Mouse (Mus musculus) CH12.LX (cell line): ENCODE data around the gene Aatf. TPM values are rescaled to one million over a fixed set of nuclear protein-coding genes. Genes with fewer than 3 reads are reported as not detected.

Experiments
- DNase-seq: peaks from one replicate; pipeline ENCODE4 v3.0.0-alpha.2; 2013; ENCODE audit errors: extremely low read depth
- H3K27ac ChIP-seq: 2 replicates; pipeline ENCODE4 v1.5.1; 2012; ENCODE audit warnings: low read depth, mild to moderate bottlenecking, control low read depth, moderate library complexity; ENCODE audit not compliant: insufficient read depth
- H3K27me3 ChIP-seq: replicated peaks from 2 replicates; pipeline ENCODE3; 2012; ENCODE audit warnings: inconsistent platforms
- H3K36me3 ChIP-seq, 2 experiments: replicated peaks in 1 of 2; 2 replicates each; pipeline versions ENCODE3 to v1.6.1; 2012; ENCODE audit warnings: inconsistent platforms in 1 of 2, low read length in 1 of 2, mild to moderate bottlenecking in 1 of 2, mixed read lengths in 1 of 2, moderate library complexity in 1 of 2; ENCODE audit not compliant: control insufficient read depth in 1 of 2, insufficient read depth in 1 of 2
- H3K4me1 ChIP-seq, 2 experiments: 2 replicates each; pipeline ENCODE4 v1.6.1; 2012; ENCODE audit warnings: inconsistent platforms in 1 of 2, moderate library complexity in 1 of 2; ENCODE audit not compliant: insufficient read depth in 2 of 2, control insufficient read depth in 1 of 2
- H3K4me2 ChIP-seq: 2 replicates; pipeline ENCODE4 v1.6.1; 2012; ENCODE audit warnings: low read depth, mild to moderate bottlenecking, control low read depth; ENCODE audit not compliant: poor library complexity, insufficient read depth, severe bottlenecking
- H3K4me3 ChIP-seq, 3 experiments: fragments of 150-350 bp in 1 of 3; sonication (generic) in 1 of 3; replicated peaks in 1 of 3; 2 replicates each; pipeline versions ENCODE3 to v1.5.1; 2011 to 2012; ENCODE audit warnings: low read depth in 2 of 3, low read length in 2 of 3, mild to moderate bottlenecking in 2 of 3, moderate library complexity in 2 of 3, control low read depth in 1 of 3, improper control_type of control experiment in 1 of 3, inconsistent platforms in 1 of 3, mixed read lengths in 1 of 3; ENCODE audit not compliant: poor library complexity in 1 of 3
- H3K79me2 ChIP-seq: replicated peaks from 2 replicates; pipeline ENCODE4 v1.6.1; 2012; ENCODE audit warnings: mild to moderate bottlenecking, moderate library complexity; ENCODE audit not compliant: control insufficient read depth, poor library complexity, insufficient read depth, severe bottlenecking; ENCODE audit errors: extremely low read depth
- H3K9ac ChIP-seq: 2 replicates; pipeline ENCODE4 v1.6.1; 2012; ENCODE audit warnings: low read depth, mild to moderate bottlenecking, control low read depth, moderate library complexity; ENCODE audit not compliant: insufficient read depth
- H3K9me3 ChIP-seq: replicated peaks from 2 replicates; pipeline ENCODE3; 2012; ENCODE audit warnings: low read length, inconsistent platforms, mixed read lengths
- BHLHE40 ChIP-seq: IDR thresholded peaks from 2 replicates; pipeline ENCODE4 v1.6.1; 2011; ENCODE audit warnings: mild to moderate bottlenecking, low read depth, low read length, improper control_type of control experiment
- CHD1 ChIP-seq: IDR thresholded peaks from 2 replicates; pipeline ENCODE4 v1.6.1; 2012; ENCODE audit warnings: low read depth, low read length, improper control_type of control experiment, inconsistent platforms
- CHD2 ChIP-seq: IDR thresholded peaks from 2 replicates; pipeline ENCODE4 v1.6.1; 2011; ENCODE audit warnings: low read length, improper control_type of control experiment
- ELF1 ChIP-seq: IDR thresholded peaks from 2 replicates; pipeline ENCODE4 v1.6.1; 2014; ENCODE audit warnings: low read depth, mild to moderate bottlenecking, inconsistent platforms, low read length, improper control_type of control experiment
- EP300 ChIP-seq: IDR thresholded peaks from 2 replicates; pipeline ENCODE4 v1.6.1; 2011; ENCODE audit warnings: low read length, improper control_type of control experiment
- GABPA ChIP-seq: IDR thresholded peaks from 2 replicates; pipeline ENCODE4 v1.6.1; 2012; ENCODE audit warnings: low read depth, low read length, improper control_type of control experiment, inconsistent platforms; ENCODE audit not compliant: insufficient replicate concordance
- HCFC1 ChIP-seq: IDR thresholded peaks from 2 replicates; pipeline ENCODE4 v1.6.1; 2012; ENCODE audit warnings: low read depth, mild to moderate bottlenecking, inconsistent platforms, low read length, improper control_type of control experiment
- IRF4 ChIP-seq: IDR thresholded peaks from 2 replicates; pipeline ENCODE4 v1.6.1; 2014; ENCODE audit warnings: low read depth, mild to moderate bottlenecking, inconsistent platforms, low read length, improper control_type of control experiment
- MAFK ChIP-seq: IDR thresholded peaks from 2 replicates; pipeline ENCODE4 v1.6.1; 2011; ENCODE audit warnings: low read length, improper control_type of control experiment; ENCODE audit not compliant: insufficient replicate concordance
- MAX ChIP-seq: IDR thresholded peaks from 2 replicates; pipeline ENCODE4 v1.6.1; 2011; ENCODE audit warnings: low read length, improper control_type of control experiment
- MAZ ChIP-seq: IDR thresholded peaks from 2 replicates; pipeline ENCODE4 v1.6.1; 2012; ENCODE audit warnings: low read depth, mild to moderate bottlenecking, inconsistent platforms, low read length, improper control_type of control experiment, moderate library complexity
- MXI1 ChIP-seq: IDR thresholded peaks from 2 replicates; pipeline ENCODE4 v1.6.1; 2011; ENCODE audit warnings: mild to moderate bottlenecking, low read depth, low read length, improper control_type of control experiment
- MYC ChIP-seq: IDR thresholded peaks from 2 replicates; pipeline ENCODE4 v1.6.1; 2011; ENCODE audit warnings: low read depth, mild to moderate bottlenecking, improper control_type of control experiment, low read length
- NELFE ChIP-seq: IDR thresholded peaks from 2 replicates; pipeline ENCODE4 v1.6.1; 2011; ENCODE audit warnings: low read depth, low read length, improper control_type of control experiment
- PAX5 ChIP-seq: IDR thresholded peaks from 2 replicates; pipeline ENCODE4 v1.6.1; 2012; ENCODE audit warnings: low read length, inconsistent platforms, mixed read lengths
- POLR2A ChIP-seq: IDR thresholded peaks from 2 replicates; pipeline ENCODE4 v1.6.1; 2011; ENCODE audit warnings: low read depth, mild to moderate bottlenecking, improper control_type of control experiment, low read length
- RAD21 ChIP-seq: IDR thresholded peaks from 2 replicates; pipeline ENCODE4 v1.6.1; 2011; ENCODE audit warnings: low read depth, mild to moderate bottlenecking, low read length, improper control_type of control experiment, moderate library complexity
- RCOR1 ChIP-seq: conservative IDR thresholded peaks from 2 replicates; pipeline ENCODE4 v1.6.1; 2012; ENCODE audit warnings: low read depth, mild to moderate bottlenecking, inconsistent platforms, low read length, improper control_type of control experiment
- SMC3 ChIP-seq: IDR thresholded peaks from 2 replicates; pipeline ENCODE4 v1.6.1; 2011; ENCODE audit warnings: low read depth, low read length, improper control_type of control experiment
- TBP ChIP-seq: conservative IDR thresholded peaks from 2 replicates; pipeline ENCODE4 v1.6.1; 2011; ENCODE audit warnings: low read depth, low read length, improper control_type of control experiment
- TCF12 ChIP-seq: IDR thresholded peaks from 2 replicates; pipeline ENCODE4 v1.6.1; 2014; ENCODE audit warnings: low read depth, mild to moderate bottlenecking, inconsistent platforms, low read length, improper control_type of control experiment
- UBTF ChIP-seq: IDR thresholded peaks from 2 replicates; pipeline ENCODE4 v1.6.1; 2012; ENCODE audit warnings: low read depth, mild to moderate bottlenecking, inconsistent platforms, low read length, improper control_type of control experiment, moderate library complexity
- USF2 ChIP-seq: conservative IDR thresholded peaks from 2 replicates; pipeline ENCODE4 v1.6.1; 2011; ENCODE audit warnings: low read depth, low read length, improper control_type of control experiment
- ZC3H11A ChIP-seq: IDR thresholded peaks from 2 replicates; pipeline ENCODE4 v1.6.1; 2012; ENCODE audit warnings: low read depth, mild to moderate bottlenecking, inconsistent platforms, low read length, improper control_type of control experiment
- ZKSCAN1 ChIP-seq: IDR thresholded peaks from 2 replicates; pipeline ENCODE4 v1.6.1; 2012; ENCODE audit warnings: low read depth, inconsistent platforms, low read length, improper control_type of control experiment, borderline replicate concordance
- ZNF384 ChIP-seq: IDR thresholded peaks from 2 replicates; pipeline ENCODE4 v1.6.1; 2012; ENCODE audit warnings: low read depth, low read length, improper control_type of control experiment, inconsistent platforms
- dilution Hi-C: fragments of 300-500 bp; cut with MboI; formaldehyde crosslinking; loops from 2 replicates; pipeline ENCODE4 v1.14.3; 2020; ENCODE audit warnings: low sequenced_read_pairs; ENCODE audit not compliant: extremely low pct_unique_long_range_greater_than_20kb, extremely low pct_ligation_motif_present
- in situ Hi-C: fragments of 300-500 bp; cut with MboI; formaldehyde crosslinking; loops from 3 replicates; pipeline ENCODE4 v1.14.3; 2019; ENCODE audit warnings: low sequenced_read_pairs, low pct_ligation_motif_present, low pct_unique_long_range_greater_than_20kb, mixed read lengths
- polyA plus RNA-seq: library from polyadenylated mRNA; unstranded; fragments of >175 nt; gene quantifications from 2 replicates; pipeline ENCODE4 v1.2.1, GENCODE M21; 2012; ENCODE audit warnings: low read depth; ENCODE audit not compliant: insufficient read length
- total RNA-seq, 2 experiments: library from RNA; depleted of rRNA; stranded (reverse); fragments of 300-350 nt in 1 of 2; fragments of >200 nt in 1 of 2; gene quantifications; 2 replicates each; pipeline ENCODE4 v1.2.3; 2012 to 2014

Gene Aatf
- total and polyA plus RNA-seq, 3 experiments: 69.8 to 112 (median 71.7) TPM

DNA sequence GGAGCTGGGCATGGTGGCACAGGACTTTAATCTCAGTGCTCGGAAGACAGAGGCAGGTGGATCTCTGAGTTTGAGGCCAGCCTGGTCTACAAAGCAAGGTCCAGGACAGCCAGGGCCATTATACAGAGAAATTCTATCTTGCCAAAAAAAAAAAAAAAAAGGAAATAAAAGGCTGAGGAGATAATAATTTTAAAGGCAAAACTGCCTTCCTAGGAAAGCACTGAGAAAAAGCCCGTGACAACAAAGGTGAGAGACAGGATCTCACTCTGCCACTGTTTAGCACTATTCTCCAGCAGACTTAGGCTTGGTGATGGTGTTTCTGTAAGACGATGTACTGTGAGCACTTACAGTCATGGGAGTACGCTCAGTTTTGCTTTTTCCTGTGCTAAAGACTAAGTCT is 37.3 kb downstream of the Aatf start:
- DNase-seq: no peak
- no peaks in the 10 kb centered on the region for H3K9me3 ChIP-seq
- no peaks in the 10 kb centered on the region for H3K27me3 ChIP-seq
- peaks cover 17 to 58% of the 10 kb centered on the region in 2 experiments for H3K36me3 ChIP-seq
- no peak overlapping the region for H3K4me3 ChIP-seq
- dilution Hi-C loops (no loop called here), in situ Hi-C loops (no loop called here)
- TF ChIP-seq ZC3H11A: no peak
- no peak for TF ChIP-seq SMC3
- no peak for TF ChIP-seq NELFE
- no peak for TF ChIP-seq TCF12
- no peak for TF ChIP-seq PAX5
- no peak overlapping the region for H3K27ac ChIP-seq
- H3K4me1 ChIP-seq: peaks cover 3 to 41% of the 10 kb centered on the region in 2 experiments; a peak in 3 of 4 replicates
- H3K79me2 ChIP-seq: peaks cover 44% of the 10 kb centered on the region
- no peak overlapping the region for H3K9ac ChIP-seq
- no peak overlapping the region for H3K4me2 ChIP-seq

DNA sequence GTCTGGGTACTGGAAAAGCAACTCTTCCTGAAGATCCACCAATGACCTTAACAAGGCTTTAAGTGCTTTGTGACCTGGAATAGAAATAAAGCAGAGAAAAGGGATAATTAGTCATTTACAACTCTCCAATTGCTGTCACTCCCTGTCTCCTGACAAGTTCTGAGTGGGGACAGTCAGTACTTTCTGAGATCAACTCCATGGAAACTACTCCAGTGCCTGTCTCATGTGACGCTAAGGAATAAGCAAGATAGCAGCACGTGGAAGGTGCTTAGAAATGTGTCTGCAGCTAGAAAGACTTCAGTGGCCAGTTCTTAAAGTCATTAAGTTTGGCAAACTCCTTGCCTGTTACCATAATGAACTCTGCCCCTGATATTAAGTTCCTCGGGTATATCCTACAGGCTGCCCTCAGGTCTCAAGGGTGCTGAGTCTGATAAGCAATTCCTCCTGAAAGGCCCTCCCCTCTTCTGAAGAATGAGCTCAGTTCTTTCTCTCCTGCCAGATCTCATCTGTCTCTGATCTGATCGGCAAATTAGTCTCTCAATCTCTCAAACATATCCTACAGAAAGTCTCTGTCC is 40.1 kb downstream of the Aatf start:
- DNase-seq: no peak
- dilution Hi-C loops: no loop called here

DNA sequence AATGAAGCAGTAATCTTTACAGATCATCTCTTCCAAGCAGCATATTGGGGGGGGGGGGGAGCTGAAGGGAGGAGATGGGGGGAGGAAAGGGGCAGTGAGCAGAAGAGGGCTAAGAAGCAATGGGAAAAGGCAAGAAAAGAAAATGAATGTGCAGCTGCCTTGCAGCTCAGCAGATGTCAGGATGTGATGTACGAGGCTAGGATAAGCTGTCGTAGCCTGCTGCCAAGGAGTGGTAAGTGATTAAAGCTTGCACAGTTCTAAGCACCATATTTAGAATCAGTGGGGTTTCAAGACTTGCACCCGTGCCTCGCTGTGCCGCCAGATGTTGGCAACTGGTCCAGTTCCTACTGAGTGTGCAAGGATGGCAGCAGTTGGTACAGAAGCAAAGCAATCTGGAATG is 48.8 kb downstream of the Aatf start:
- Histone ChIP-seq H3K4me2 (no peak overlapping the region), H3K27me3 (no peaks in the 10 kb centered on the region), H3K79me2 (no peaks in the 10 kb centered on the region), H3K36me3 (peaks cover 29 to 76% of the 10 kb centered on the region in 2 experiments), H3K9me3 (no peaks in the 10 kb centered on the region), H3K4me1 (no peaks in the 10 kb centered on the region), H3K27ac (no peak overlapping the region), H3K4me3 (no peak overlapping the region), H3K9ac (no peak overlapping the region)
- dilution Hi-C loops (no loop called here), in situ Hi-C loops (no loop called here)
- no peak for TF ChIP-seq IRF4
- no peak for TF ChIP-seq MAFK
- no peak for TF ChIP-seq RAD21
- TF ChIP-seq ELF1: no peak
- no peak for TF ChIP-seq UBTF
- TF ChIP-seq ZKSCAN1: no peak
- no peak for TF ChIP-seq ZNF384
- no peak for TF ChIP-seq USF2
- no peak for TF ChIP-seq TBP
- TF ChIP-seq BHLHE40: no peak
- TF ChIP-seq MXI1: no peak
- TF ChIP-seq MAZ: no peak
- TF ChIP-seq NELFE: no peak
- TF ChIP-seq MAX: no peak
- TF ChIP-seq GABPA: no peak
- no peak for TF ChIP-seq POLR2A
- no peak for TF ChIP-seq CHD1
- DNase-seq: no peak

More for the DNA sequence above, 40.1 kb downstream of the Aatf start:
- Histone ChIP-seq H3K9me3 (no peaks in the 10 kb centered on the region), H3K36me3 (peaks cover 32 to 71% of the 10 kb centered on the region in 2 experiments), H3K27ac (no peak overlapping the region), H3K9ac (no peak overlapping the region), H3K79me2 (peaks cover 28% of the 10 kb centered on the region), H3K4me2 (no peak overlapping the region), H3K27me3 (no peaks in the 10 kb centered on the region), H3K4me1 (peaks cover under 1 to 13% of the 10 kb centered on the region in 2 experiments; a peak in 3 of 4 replicates), H3K4me3 (no peak overlapping the region)
- in situ Hi-C loops: no loop called here
- TF ChIP-seq CHD2 (no peak), ZNF384 (no peak), BHLHE40 (no peak), HCFC1 (no peak), ZKSCAN1 (no peak), TBP (no peak), MAX (no peak), MAZ (no peak), TCF12 (no peak), MXI1 (no peak), RCOR1 (no peak), EP300 (no peak), RAD21 (no peak), USF2 (no peak), ELF1 (no peak), MYC (no peak)
